Mouse (Mus musculus): ENCODE data around the gene Lrp1.
A peak's percentile ranks its signal among the peaks of the same experiment; 100 is the strongest.

The Lrp1 gene

GRCm38 (mm10) chr10:127508239-127508638 is 112.7 kb downstream of the Lrp1 start:
- DNase-seq (ENCODE audit: low read depth, low spot score): peak; percentile 30

GRCm38 (mm10) chr10:127500894-127501893 is 119.8 kb downstream of the Lrp1 start, which contains the start of gene Stac3:
Stac3 (plus strand) TSS chr10:127501686.
- DNase-seq (ENCODE audit: low read depth, low spot score): peak; percentile 74

- DNase-seq (ENCODE audit: low read depth, low spot score): peak; percentile 59
Observed at GRCm38 (mm10) chr10:127500042-127500441, 120.9 kb downstream of the Lrp1 start.

- no peak for DNase-seq (ENCODE audit: low read depth, low spot score)
Observed at GRCm38 (mm10) chr10:127499516-127499915, 121.4 kb downstream of the Lrp1 start.

- DNase-seq (ENCODE audit: low read depth, low spot score): no peak
Observed at GRCm38 (mm10) chr10:127496156-127496555, 124.8 kb downstream of the Lrp1 start.

- DNase-seq (ENCODE audit: low read depth, low spot score): no peak
Observed at GRCm38 (mm10) chr10:127492118-127492517, 128.8 kb downstream of the Lrp1 start.

GRCm38 (mm10) chr10:127491128-127491512 is 129.8 kb downstream of the Lrp1 start:
- no peak for DNase-seq (ENCODE audit: low read depth, low spot score)

- DNase-seq (ENCODE audit: low read depth, low spot score): no peak
Observed at GRCm38 (mm10) chr10:127490160-127491127, 130.5 kb downstream of the Lrp1 start.

GRCm38 (mm10) chr10:127488856-127489255 is 132.1 kb downstream of the Lrp1 start:
- no peak for DNase-seq (ENCODE audit: low read depth, low spot score)

All from 3T3-L1 (cell line).